Mouse (Mus musculus): ENCODE data around the gene Tmed10.

GRCm38 (mm10) chr12:85389204-85390185 is 14.8 kb upstream of the Tmed10 start:
- TF ChIP-seq POLR2A (IDR thresholded peaks at IDR 0.05; ENCODE audit: borderline replicate concordance, insufficient read depth, low read length) (no peak), CTCF (IDR thresholded peaks at IDR 0.05; ENCODE audit: borderline replicate concordance, insufficient read depth, low read depth, low read length) (no peak)
